ENCODE assay signal across 12 mouse cellular contexts in genomic region chr5:66469685-66470084, GRCm38 (mm10).
DNase-seq lines count a peak whose midpoint lies in the region; ATAC-seq lines count a peak whose summit lies in the region.
"Had no signal": no experiment of that assay in that cellular context is flagged by ENCODE, and none has a peak within 500 bp of the region (broad histone marks: within the 10 kb centered on the region; RNA-seq: fewer than 3 reads in every experiment).

No protein-coding gene starts in this region.

- H3K4me3 ChIP-seq in heart, embryonic 11.5 days (ENCODE audit: low read depth, low read length), result no peak overlapping the region
- no peak overlapping the region for H3K4me3 ChIP-seq in heart, embryonic 13.5 days
- no peak overlapping the region for H3K4me3 ChIP-seq in forebrain, embryonic 15.5 days
- H3K4me3 ChIP-seq: hindbrain, embryonic 10.5 days; limb, embryonic 15.5 days; midbrain, embryonic 13.5 days had no signal

- H3K36me3 ChIP-seq in heart, embryonic 11.5 days (ENCODE audit: control insufficient read depth, insufficient read depth, low read length), result no peaks in the 10 kb centered on the region
- no peaks in the 10 kb centered on the region for H3K36me3 ChIP-seq in heart, embryonic 13.5 days
- no peaks in the 10 kb centered on the region for H3K36me3 ChIP-seq in forebrain, embryonic 15.5 days
- H3K36me3 ChIP-seq: hindbrain, embryonic 10.5 days; limb, embryonic 15.5 days; midbrain, embryonic 13.5 days had no signal

- ATAC-seq in heart, embryonic 11.5 days (replicated peaks; ENCODE audit: insufficient number of reproducible peaks, low FRiP score, low TSS enrichment), result no peak
- ATAC-seq in heart, embryonic 13.5 days (ENCODE audit: extremely low read depth, insufficient number of reproducible peaks, low FRiP score, low TSS enrichment), result no peak
- ATAC-seq in forebrain, embryonic 15.5 days (replicated peaks), result no peak
- ATAC-seq: midbrain, embryonic 13.5 days had no signal

- 61% methylated on average over 11 of the region's 11 CpGs for WGBS in heart, embryonic 11.5 days (ENCODE audit: insufficient replicate concordance)
- 47% methylated on average over 11 of the region's 11 CpGs for WGBS in heart, embryonic 13.5 days
- 84% methylated on average over 11 of the region's 11 CpGs for WGBS in forebrain, embryonic 15.5 days

- peak; percentile 98 for DNase-seq in heart, adult 11 months
- DNase-seq in adrenal gland, adult 8-10 months, result peak; percentile 49
- peak; percentile 45 to 62 for DNase-seq in kidney, postnatal 4 days
- DNase-seq in B cell, adult 2 months, result no peak
- no peak for DNase-seq in left cerebral cortex, adult 11 months (ENCODE audit: low spot score)
- DNase-seq: cerebellum, adult 11 months had no signal

- no peaks in the 10 kb centered on the region for H3K27me3 ChIP-seq in heart, embryonic 11.5 days (ENCODE audit: control insufficient read depth, insufficient read depth, low read length)
- no peaks in the 10 kb centered on the region for H3K27me3 ChIP-seq in heart, embryonic 13.5 days (replicated peaks)
- H3K27me3 ChIP-seq in forebrain, embryonic 15.5 days, result no peaks in the 10 kb centered on the region
- H3K27me3 ChIP-seq: limb, embryonic 15.5 days; midbrain, embryonic 13.5 days had no signal

- H3K9ac ChIP-seq in heart, embryonic 11.5 days (ENCODE audit: low read depth, low read length), result no peak overlapping the region
- no peak overlapping the region for H3K9ac ChIP-seq in heart, embryonic 13.5 days
- no peak overlapping the region for H3K9ac ChIP-seq in forebrain, embryonic 15.5 days (replicated peaks)
- H3K9ac ChIP-seq: limb, embryonic 15.5 days; midbrain, embryonic 13.5 days had no signal

- H3K27ac ChIP-seq in heart, embryonic 11.5 days (ENCODE audit: low read depth, low read length), result no peak overlapping the region
- H3K27ac ChIP-seq in heart, embryonic 13.5 days (replicated peaks), result peak overlapping the region; percentile 32; the same call in 1 of the 2 replicates
- no peak overlapping the region for H3K27ac ChIP-seq in forebrain, embryonic 15.5 days (replicated peaks)
- H3K27ac ChIP-seq: hindbrain, embryonic 10.5 days; limb, embryonic 15.5 days; midbrain, embryonic 13.5 days had no signal

- 0 out of 2 replicates have a peak, but pooled peaks cover 3% of the 10 kb centered on the region for H3K4me1 ChIP-seq in heart, embryonic 11.5 days (ENCODE audit: control insufficient read depth, insufficient read depth, low read length)
- peaks cover 18% of the 10 kb centered on the region for H3K4me1 ChIP-seq in heart, embryonic 13.5 days
- H3K4me1 ChIP-seq in forebrain, embryonic 15.5 days, result peaks cover 11% of the 10 kb centered on the region
- H3K4me1 ChIP-seq: limb, embryonic 15.5 days had no signal

- no peaks in the 10 kb centered on the region for H3K9me3 ChIP-seq in heart, embryonic 11.5 days (replicated peaks; ENCODE audit: control insufficient read depth, low read length)
- H3K9me3 ChIP-seq in heart, embryonic 13.5 days, result no peaks in the 10 kb centered on the region
- H3K9me3 ChIP-seq in forebrain, embryonic 15.5 days, result no peaks in the 10 kb centered on the region
- H3K9me3 ChIP-seq: hindbrain, embryonic 10.5 days; limb, embryonic 15.5 days; midbrain, embryonic 13.5 days had no signal

- no peak overlapping the region for H3K4me2 ChIP-seq in heart, embryonic 11.5 days
- H3K4me2 ChIP-seq in heart, embryonic 13.5 days, result no peak overlapping the region
- no peak overlapping the region for H3K4me2 ChIP-seq in forebrain, embryonic 15.5 days (replicated peaks)
- H3K4me2 ChIP-seq: limb, embryonic 15.5 days; midbrain, embryonic 13.5 days had no signal

Comparison
In these comparisons a context has a peak if more than half of its experiments do, and no peak if none do; other contexts are left out.
1. DNase-seq: peak in heart, adult 11 months (single experiment), adrenal gland, adult 8-10 months (single experiment) and kidney, postnatal 4 days (2 of 2); none in B cell, adult 2 months (0 of 2) and left cerebral cortex, adult 11 months (single experiment).